Mouse (Mus musculus) lung, postnatal 14 days (tissue): ENCODE measurements around the gene Hnf1b.

Source experiments
- DNase-seq: peaks from one replicate; pipeline ENCODE4 v3.0.0; 2021

Gene Hnf1b

GRCm38 (mm10) chr11:83849529-83850335 lies at the start of gene Hnf1b:
TSS of gene Hnf1b (plus strand) at chr11:83850063.
- DNase-seq = peak; percentile 22

GRCm38 (mm10) chr11:83802166-83802565 lies 47.7 kb upstream of the Hnf1b start:
- DNase-seq = peak; percentile 58

- DNase-seq = no peak
Observed at GRCm38 (mm10) chr11:83802581-83802980, 47.3 kb upstream of the Hnf1b start.

GRCm38 (mm10) chr11:83810441-83810840 lies 39.4 kb upstream of the Hnf1b start:
- no peak for DNase-seq

GRCm38 (mm10) chr11:83815191-83815590 lies 34.7 kb upstream of the Hnf1b start:
- DNase-seq = no peak

- DNase-seq = peak; percentile 72
Observed at GRCm38 (mm10) chr11:83815628-83816027, 34.2 kb upstream of the Hnf1b start.

- DNase-seq = no peak
Observed at GRCm38 (mm10) chr11:83817048-83817447, 32.8 kb upstream of the Hnf1b start.

GRCm38 (mm10) chr11:83817994-83818393 lies 31.9 kb upstream of the Hnf1b start:
- DNase-seq = no peak

- DNase-seq = no peak
Observed at GRCm38 (mm10) chr11:83818591-83819127, 31.2 kb upstream of the Hnf1b start.

GRCm38 (mm10) chr11:83819806-83820483 lies 29.9 kb upstream of the Hnf1b start:
- DNase-seq = no peak

- no peak for DNase-seq
Observed at GRCm38 (mm10) chr11:83826142-83826541, 23.7 kb upstream of the Hnf1b start.

GRCm38 (mm10) chr11:83828553-83829142 lies 21.2 kb upstream of the Hnf1b start:
- no peak for DNase-seq

- DNase-seq = peak; percentile 65
Observed at GRCm38 (mm10) chr11:83832389-83832788, 17.5 kb upstream of the Hnf1b start.

GRCm38 (mm10) chr11:83833517-83833916 lies 16.3 kb upstream of the Hnf1b start:
- no peak for DNase-seq

- no peak for DNase-seq
Observed at GRCm38 (mm10) chr11:83833959-83834496, 15.8 kb upstream of the Hnf1b start.

GRCm38 (mm10) chr11:83839451-83839850 lies 10.4 kb upstream of the Hnf1b start:
- no peak for DNase-seq

- peak; percentile 8 for DNase-seq
Observed at GRCm38 (mm10) chr11:83843534-83843933, 6.3 kb upstream of the Hnf1b start.

GRCm38 (mm10) chr11:83850586-83851272 lies 866 bp downstream of the Hnf1b start:
- DNase-seq = peak; percentile 46

GRCm38 (mm10) chr11:83851273-83852015 lies 1.6 kb downstream of the Hnf1b start:
- DNase-seq = no peak

GRCm38 (mm10) chr11:83852016-83852355 lies 2.1 kb downstream of the Hnf1b start:
- no peak for DNase-seq

- DNase-seq = no peak
Observed at GRCm38 (mm10) chr11:83852501-83853211, 2.8 kb downstream of the Hnf1b start.
